Mouse (Mus musculus) small intestine, adult 10 weeks (tissue): Measurements from ENCODE around the gene Dio3. TPM values are rescaled to one million over a fixed set of nuclear protein-coding genes. Genes with fewer than 3 reads are reported as not detected.

Source experiments
- polyA plus RNA-seq: library from polyadenylated mRNA; stranded (reverse); fragments of 350-450 nt; fragmentation: Illumina TruSeq; extraction: RNeasy Lipid Tissue Mini Kit (QIAGEN cat#74804); gene quantifications from one replicate; pipeline ENCODE4 v1.2.3, GENCODE M21; 2014; ENCODE audit warnings: low replicate concordance

The Dio3 gene
- polyA plus RNA-seq, result not detected

DNA sequence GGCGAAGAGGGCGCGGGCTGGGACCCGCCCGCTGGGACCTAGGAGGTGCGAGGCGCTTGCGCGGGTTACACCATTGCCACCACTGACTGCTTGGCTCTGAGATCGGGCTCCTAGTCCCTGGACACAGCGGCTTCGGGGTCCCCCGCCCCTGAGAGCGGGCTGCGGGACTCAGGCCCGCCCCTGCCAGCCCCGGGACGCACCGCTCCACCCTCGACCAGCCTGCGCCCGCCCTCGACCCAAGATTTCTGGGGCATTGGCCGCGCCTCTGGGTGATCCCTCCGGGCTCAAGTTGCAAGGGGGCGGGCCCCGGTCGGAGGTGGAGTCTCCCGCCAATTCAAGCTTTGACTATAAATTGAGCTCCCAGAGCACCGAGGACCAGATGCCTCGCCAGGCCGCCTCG is at the start of gene Dio3:
Gene Dio3, plus strand, starts transcription at position 216 of the 400 bp plus-strand sequence.

Other genes with a start within 250 kb of the Dio3 start
- 371 TPM for gene Ppp2r5c, start 168.1 kb downstream of the Dio3 start, polyA plus RNA-seq